Mouse (Mus musculus) intestine, embryonic 16.5 days (tissue): ENCODE measurements around the gene Nudt4. TPM values are rescaled to one million over a fixed set of nuclear protein-coding genes. Genes with fewer than 3 reads are reported as not detected.
A peak's percentile ranks its signal among the peaks of the same experiment; 100 is the strongest.

Source experiments
- ATAC-seq: fragments of 200-750 bp; cut with Nextera tagmentation; 2 replicates; pipeline ENCODE4 v1.8.0; 2017; ENCODE audit warnings: moderate TSS enrichment, moderate library complexity
- H3K27ac ChIP-seq: fragments of 300-500 bp; sonication (generic); 2 replicates; pipeline ENCODE4 v1.5.1; 2014; ENCODE audit warnings: mild to moderate bottlenecking, low read length
- H3K27me3 ChIP-seq: fragments of 300-500 bp; sonication (generic); replicated peaks from 2 replicates; pipeline ENCODE4 v1.6.1; 2014; ENCODE audit warnings: low read length, control low read depth, mixed read lengths; ENCODE audit not compliant: control insufficient read depth, insufficient read depth
- H3K36me3 ChIP-seq: fragments of 300-500 bp; sonication (generic); 2 replicates; pipeline ENCODE4 v1.6.1; 2014; ENCODE audit warnings: low read length, control low read depth; ENCODE audit not compliant: control insufficient read depth, insufficient read depth
- H3K4me1 ChIP-seq: fragments of 300-500 bp; sonication (generic); 2 replicates; pipeline ENCODE4 v1.6.1; 2014; ENCODE audit warnings: low read length, control low read depth, mixed read lengths; ENCODE audit not compliant: control insufficient read depth, insufficient read depth
- H3K4me2 ChIP-seq: fragments of 300-500 bp; sonication (generic); 2 replicates; pipeline ENCODE4 v1.6.1; 2014; ENCODE audit warnings: low read depth, low read length, control low read depth
- H3K4me3 ChIP-seq: fragments of 300-500 bp; sonication (generic); 2 replicates; pipeline ENCODE4 v1.5.1; 2014; ENCODE audit warnings: mild to moderate bottlenecking, low read length
- H3K9ac ChIP-seq: fragments of 300-500 bp; sonication (generic); 2 replicates; pipeline ENCODE4 v1.6.1; 2014; ENCODE audit warnings: low read depth, low read length
- H3K9me3 ChIP-seq: fragments of 300-500 bp; sonication (generic); 2 replicates; pipeline ENCODE4 v1.6.1; 2016; ENCODE audit warnings: low read length, control low read depth; ENCODE audit not compliant: control insufficient read depth
- WGBS: fragments of 180-500 bp; shearing (Covaris S2); extraction: QIAGEN DNeasy Blood & Tissue Kit; methylation state at CpG from one replicate; pipeline ENCODE4 v1.1.7; 2014; 5-methylcytosine and 5-hydroxymethylcytosine counted together
- polyA plus RNA-seq: library from polyadenylated mRNA; unstranded; fragments of >200 nt; fragmentation: Nextera tagmentation; extraction: Ambion mirVana; gene quantifications from 2 replicates; pipeline ENCODE4 v1.2.1, GENCODE M21; 2015

Gene Nudt4
- polyA plus RNA-seq, 1 experiment from 2014 or later: 34.2 TPM

GRCm38 (mm10) chr10:95513768-95514556, 50.0 kb downstream of the Nudt4 start:
- no peaks in the 10 kb centered on the region for H3K27me3 ChIP-seq
- peak overlapping the region; percentile 66 for H3K4me2 ChIP-seq
- H3K36me3 ChIP-seq: no peaks in the 10 kb centered on the region
- peaks cover 3% of the 10 kb centered on the region; the same call in 1 of the 2 replicates for H3K9me3 ChIP-seq
- H3K4me1 ChIP-seq: peaks cover 12% of the 10 kb centered on the region
- WGBS: 34% methylated on average over 15 of the region's 15 CpGs
- H3K4me3 ChIP-seq: peak overlapping the region; percentile 93
- ATAC-seq: peak; percentile 14
- H3K27ac ChIP-seq: peak overlapping the region; percentile 99
- peak overlapping the region; percentile 99 for H3K9ac ChIP-seq

GRCm38 (mm10) chr10:95512635-95513034, 51.3 kb downstream of the Nudt4 start:
- Histone ChIP-seq H3K9ac (no peak overlapping the region), H3K4me2 (no peak overlapping the region), H3K27ac (no peak overlapping the region), H3K4me3 (no peak overlapping the region), H3K27me3 (no peaks in the 10 kb centered on the region), H3K4me1 (peaks cover 12% of the 10 kb centered on the region), H3K36me3 (no peaks in the 10 kb centered on the region), H3K9me3 (peaks cover 3% of the 10 kb centered on the region; the same call in 1 of the 2 replicates)
- 86% methylated on average over 8 of the region's 8 CpGs for WGBS
- no peak for ATAC-seq

GRCm38 (mm10) chr10:95509263-95509662, 54.7 kb downstream of the Nudt4 start:
- WGBS: 74% methylated on average over 3 of the region's 3 CpGs
- Histone ChIP-seq H3K27ac (no peak overlapping the region), H3K4me3 (no peak overlapping the region)

GRCm38 (mm10) chr10:95508793-95509192, 55.2 kb downstream of the Nudt4 start:
- 77% methylated on average over 6 of the region's 6 CpGs for WGBS
- Histone ChIP-seq H3K9me3 (peaks cover 3% of the 10 kb centered on the region; the same call in 1 of the 2 replicates), H3K9ac (no peak overlapping the region), H3K36me3 (no peaks in the 10 kb centered on the region), H3K27ac (no peak overlapping the region), H3K4me3 (no peak overlapping the region), H3K4me2 (no peak overlapping the region), H3K4me1 (peaks cover under 1% of the 10 kb centered on the region; the same call in 1 of the 2 replicates), H3K27me3 (no peaks in the 10 kb centered on the region)
- no peak for ATAC-seq

More at GRCm38 (mm10) chr10:95509263-95509662, 54.7 kb downstream of the Nudt4 start:
- H3K4me2 ChIP-seq: no peak overlapping the region
- H3K27me3 ChIP-seq: no peaks in the 10 kb centered on the region
- peaks cover 5% of the 10 kb centered on the region for H3K4me1 ChIP-seq
- ATAC-seq: no peak
- H3K36me3 ChIP-seq: no peaks in the 10 kb centered on the region
- H3K9ac ChIP-seq: no peak overlapping the region
- peaks cover 3% of the 10 kb centered on the region; the same call in 1 of the 2 replicates for H3K9me3 ChIP-seq

- no peak overlapping the region for H3K4me3 ChIP-seq
- no peaks in the 10 kb centered on the region for H3K4me1 ChIP-seq
- no peak overlapping the region for H3K9ac ChIP-seq
- peaks cover 3% of the 10 kb centered on the region; the same call in 1 of the 2 replicates for H3K9me3 ChIP-seq
- no peak overlapping the region for H3K4me2 ChIP-seq
- H3K36me3 ChIP-seq: no peaks in the 10 kb centered on the region
- 86% methylated on average over 8 of the region's 8 CpGs for WGBS
- no peak for ATAC-seq
- H3K27me3 ChIP-seq: no peaks in the 10 kb centered on the region
- no peak overlapping the region for H3K27ac ChIP-seq
Observed at GRCm38 (mm10) chr10:95508126-95508525, 55.8 kb downstream of the Nudt4 start.

GRCm38 (mm10) chr10:95504341-95504740, 59.6 kb downstream of the Nudt4 start:
- Histone ChIP-seq H3K4me1 (peaks cover 5% of the 10 kb centered on the region), H3K4me2 (no peak overlapping the region), H3K36me3 (no peaks in the 10 kb centered on the region), H3K9me3 (no peaks in the 10 kb centered on the region), H3K27ac (no peak overlapping the region), H3K27me3 (no peaks in the 10 kb centered on the region), H3K9ac (no peak overlapping the region), H3K4me3 (no peak overlapping the region)
- ATAC-seq: no peak
- 28% methylated on average over 1 of the region's 1 CpGs for WGBS

- Histone ChIP-seq H3K9ac (no peak overlapping the region), H3K4me3 (no peak overlapping the region), H3K36me3 (no peaks in the 10 kb centered on the region), H3K4me1 (peaks cover 5% of the 10 kb centered on the region), H3K9me3 (no peaks in the 10 kb centered on the region), H3K4me2 (no peak overlapping the region), H3K27me3 (no peaks in the 10 kb centered on the region), H3K27ac (no peak overlapping the region)
- ATAC-seq: no peak
- 88% methylated on average over 14 of the region's 14 CpGs for WGBS
Observed at GRCm38 (mm10) chr10:95503443-95504235, 60.3 kb downstream of the Nudt4 start.

GRCm38 (mm10) chr10:95501463-95502081, 62.4 kb downstream of the Nudt4 start, which contains the start of gene Mrpl42:
Mrpl42 (minus strand) TSS chr10:95501940.
- peaks cover 8% of the 10 kb centered on the region for H3K36me3 ChIP-seq
- peak within 1 kb of the TSS; percentile 71 for H3K4me3 ChIP-seq
- H3K27me3 ChIP-seq: no peaks in the 10 kb centered on the region
- no peaks in the 10 kb centered on the region for H3K9me3 ChIP-seq
- peak within 1 kb of the TSS; percentile 75 for H3K4me2 ChIP-seq
- peak within 1 kb of the TSS; percentile 84 for H3K9ac ChIP-seq
- ATAC-seq: peak; percentile 97
- peak within 1 kb of the TSS; percentile 87 for H3K27ac ChIP-seq
- peaks cover 5% of the 10 kb centered on the region for H3K4me1 ChIP-seq
- 0% methylated on average over 35 of the region's 35 CpGs for WGBS

- peak; percentile 45; the same call in 1 of the 2 replicates for ATAC-seq
- H3K9me3 ChIP-seq: no peaks in the 10 kb centered on the region
- peak overlapping the region; percentile 84 for H3K9ac ChIP-seq
- peak overlapping the region; percentile 87 for H3K27ac ChIP-seq
- peaks cover 8% of the 10 kb centered on the region for H3K36me3 ChIP-seq
- peaks cover 5% of the 10 kb centered on the region for H3K4me1 ChIP-seq
- 2% methylated on average over 7 of the region's 7 CpGs for WGBS
- no peaks in the 10 kb centered on the region for H3K27me3 ChIP-seq
- peak overlapping the region; percentile 75 for H3K4me2 ChIP-seq
- peak overlapping the region; percentile 71 for H3K4me3 ChIP-seq
Observed at GRCm38 (mm10) chr10:95501033-95501432, 62.9 kb downstream of the Nudt4 start.
